Mouse (Mus musculus): Measurements from ENCODE around the gene Pik3r3. TPM values are rescaled to one million over a fixed set of nuclear protein-coding genes. Genes with fewer than 3 reads are reported as not detected.
A peak's percentile ranks its signal among the peaks of the same experiment; 100 is the strongest.

Gene Pik3r3
- total and polyA plus RNA-seq, 3 experiments: 8.7 to 25.4 (median 21.1) TPM

GRCm38 (mm10) chr4:116322127-116322526 is 100.7 kb downstream of the Pik3r3 start:
- no peak overlapping the region for H3K4me3 ChIP-seq (ENCODE audit: low read depth, low read length)
- no peaks in the 10 kb centered on the region for H3K27me3 ChIP-seq (ENCODE audit: insufficient read depth, low read length)
- no peaks in the 10 kb centered on the region for H3K4me1 ChIP-seq (ENCODE audit: insufficient read depth, low read depth, low read length)
- no peak for ATAC-seq (ENCODE audit: extremely low read depth, insufficient number of reproducible peaks, low FRiP score, poor library complexity, severe bottlenecking)
- H3K36me3 ChIP-seq (replicated peaks): peaks cover 61% of the 10 kb centered on the region
- TF ChIP-seq CTCF (IDR thresholded peaks at IDR 0.05; ENCODE audit: low read depth, low read length) (no peak), TAL1 (conservative IDR thresholded peaks at IDR 0.05; ENCODE audit: low read depth, low read length) (no peak), GATA1 (IDR thresholded peaks at IDR 0.05; ENCODE audit: borderline replicate concordance, low read length) (no peak), POLR2AphosphoS5 (IDR thresholded peaks at IDR 0.05; ENCODE audit: insufficient replicate concordance, low read depth, low read length) (no peak), GATA2 (IDR thresholded peaks at IDR 0.05; ENCODE audit: borderline replicate concordance, low read depth, low read length) (no peak)
- H3K9me3 ChIP-seq (replicated peaks): no peaks in the 10 kb centered on the region
- no peak for DNase-seq (ENCODE audit: low spot score)

GRCm38 (mm10) chr4:116329256-116329655 is 107.8 kb downstream of the Pik3r3 start:
- H3K36me3 ChIP-seq (replicated peaks): peaks cover 44% of the 10 kb centered on the region

GRCm38 (mm10) chr4:116336294-116336693 is 114.9 kb downstream of the Pik3r3 start:
- Histone ChIP-seq H3K4me1 (ENCODE audit: insufficient read depth, low read depth, low read length) (no peaks in the 10 kb centered on the region), H3K36me3 (replicated peaks) (peaks cover 8% of the 10 kb centered on the region), H3K4me3 (ENCODE audit: low read depth, low read length) (no peak overlapping the region), H3K27me3 (ENCODE audit: insufficient read depth, low read length) (no peaks in the 10 kb centered on the region), H3K9me3 (replicated peaks) (no peaks in the 10 kb centered on the region)
- no peak for ATAC-seq (ENCODE audit: extremely low read depth, insufficient number of reproducible peaks, low FRiP score, poor library complexity, severe bottlenecking)
- TF ChIP-seq GATA2 (IDR thresholded peaks at IDR 0.05; ENCODE audit: borderline replicate concordance, low read depth, low read length): no peak
- TF ChIP-seq GATA1 (IDR thresholded peaks at IDR 0.05; ENCODE audit: borderline replicate concordance, low read length): no peak
- TF ChIP-seq TAL1 (conservative IDR thresholded peaks at IDR 0.05; ENCODE audit: low read depth, low read length): no peak
- TF ChIP-seq CTCF (IDR thresholded peaks at IDR 0.05; ENCODE audit: low read depth, low read length): no peak
- TF ChIP-seq POLR2AphosphoS5 (IDR thresholded peaks at IDR 0.05; ENCODE audit: insufficient replicate concordance, low read depth, low read length): no peak
- DNase-seq (ENCODE audit: low spot score): no peak

More at GRCm38 (mm10) chr4:116329256-116329655, 107.8 kb downstream of the Pik3r3 start:
- TF ChIP-seq TAL1 (conservative IDR thresholded peaks at IDR 0.05; ENCODE audit: low read depth, low read length): no peak
- no peak for TF ChIP-seq CTCF (IDR thresholded peaks at IDR 0.05; ENCODE audit: low read depth, low read length)
- TF ChIP-seq POLR2AphosphoS5 (IDR thresholded peaks at IDR 0.05; ENCODE audit: insufficient replicate concordance, low read depth, low read length): no peak
- no peak for TF ChIP-seq GATA2 (IDR thresholded peaks at IDR 0.05; ENCODE audit: borderline replicate concordance, low read depth, low read length)
- no peak for TF ChIP-seq GATA1 (IDR thresholded peaks at IDR 0.05; ENCODE audit: borderline replicate concordance, low read length)
- Histone ChIP-seq H3K4me1 (ENCODE audit: insufficient read depth, low read depth, low read length) (no peaks in the 10 kb centered on the region; the same call in 1 of the 2 replicates), H3K4me3 (ENCODE audit: low read depth, low read length) (no peak overlapping the region), H3K27me3 (ENCODE audit: insufficient read depth, low read length) (no peaks in the 10 kb centered on the region), H3K9me3 (replicated peaks) (no peaks in the 10 kb centered on the region)
- DNase-seq (ENCODE audit: low spot score): no peak
- no peak for ATAC-seq (ENCODE audit: extremely low read depth, insufficient number of reproducible peaks, low FRiP score, poor library complexity, severe bottlenecking)

GRCm38 (mm10) chr4:116342119-116342518 is 120.7 kb downstream of the Pik3r3 start:
- DNase-seq (ENCODE audit: low spot score): peak; percentile 9
- no peaks in the 10 kb centered on the region for H3K36me3 ChIP-seq (replicated peaks)
- no peaks in the 10 kb centered on the region for H3K4me1 ChIP-seq (ENCODE audit: insufficient read depth, low read depth, low read length)
- no peaks in the 10 kb centered on the region for H3K9me3 ChIP-seq (replicated peaks)
- TF ChIP-seq TAL1 (conservative IDR thresholded peaks at IDR 0.05; ENCODE audit: low read depth, low read length): no peak
- no peak for TF ChIP-seq GATA1 (IDR thresholded peaks at IDR 0.05; ENCODE audit: borderline replicate concordance, low read length)
- 0 out of 2 replicates have a peak, but pooled peaks have one; percentile 28 for TF ChIP-seq CTCF (IDR thresholded peaks at IDR 0.05; ENCODE audit: low read depth, low read length)
- TF ChIP-seq GATA2 (IDR thresholded peaks at IDR 0.05; ENCODE audit: borderline replicate concordance, low read depth, low read length): no peak
- no peak for TF ChIP-seq POLR2AphosphoS5 (IDR thresholded peaks at IDR 0.05; ENCODE audit: insufficient replicate concordance, low read depth, low read length)
- ATAC-seq (ENCODE audit: extremely low read depth, insufficient number of reproducible peaks, low FRiP score, poor library complexity, severe bottlenecking): no peak
- no peak overlapping the region for H3K4me3 ChIP-seq (ENCODE audit: low read depth, low read length)
- no peaks in the 10 kb centered on the region for H3K27me3 ChIP-seq (ENCODE audit: insufficient read depth, low read length)

GRCm38 (mm10) chr4:116352496-116352895 is 131.1 kb downstream of the Pik3r3 start:
- DNase-seq (ENCODE audit: low spot score): no peak
- ATAC-seq (ENCODE audit: extremely low read depth, insufficient number of reproducible peaks, low FRiP score, poor library complexity, severe bottlenecking): no peak
- TF ChIP-seq CTCF (IDR thresholded peaks at IDR 0.05; ENCODE audit: low read depth, low read length) (no peak), POLR2AphosphoS5 (IDR thresholded peaks at IDR 0.05; ENCODE audit: insufficient replicate concordance, low read depth, low read length) (no peak), TAL1 (conservative IDR thresholded peaks at IDR 0.05; ENCODE audit: low read depth, low read length) (no peak), GATA2 (IDR thresholded peaks at IDR 0.05; ENCODE audit: borderline replicate concordance, low read depth, low read length) (no peak), GATA1 (IDR thresholded peaks at IDR 0.05; ENCODE audit: borderline replicate concordance, low read length) (no peak)

More at GRCm38 (mm10) chr4:116352496-116352895, 131.1 kb downstream of the Pik3r3 start:
- no peaks in the 10 kb centered on the region; the same call in 1 of the 2 replicates for H3K4me1 ChIP-seq (ENCODE audit: insufficient read depth, low read depth, low read length)
- peaks cover 16% of the 10 kb centered on the region for H3K36me3 ChIP-seq (replicated peaks)
- no peaks in the 10 kb centered on the region for H3K9me3 ChIP-seq (replicated peaks)
- no peak overlapping the region for H3K4me3 ChIP-seq (ENCODE audit: low read depth, low read length)
- no peaks in the 10 kb centered on the region for H3K27me3 ChIP-seq (ENCODE audit: insufficient read depth, low read length)

Other genes starting within 250 kb of the Pik3r3 start
- gene Faah, start 203.7 kb upstream of the Pik3r3 start, total RNA-seq (2014; fragmentation: Nextera tagmentation): 0.73 and 1.7 TPM in 2 replicates
- gene Faah, start 203.7 kb upstream of the Pik3r3 start, total RNA-seq (2017): 1.0 and 1.4 TPM in 2 replicates
- 0.46 and 0.78 TPM in 2 replicates for gene Faah, start 203.7 kb upstream of the Pik3r3 start, polyA plus RNA-seq (2012)
- 11.7 and 25.6 TPM in 2 replicates for gene Nsun4, start 167.7 kb upstream of the Pik3r3 start, total RNA-seq (2014; fragmentation: Nextera tagmentation)
- gene Nsun4, start 167.7 kb upstream of the Pik3r3 start, total RNA-seq (2017): 13.6 and 14.6 TPM in 2 replicates
- gene Nsun4, start 167.7 kb upstream of the Pik3r3 start, polyA plus RNA-seq (2012): 0.31 and 0.32 TPM in 2 replicates
- gene Uqcrh, start 146.5 kb upstream of the Pik3r3 start, total RNA-seq (2014; fragmentation: Nextera tagmentation): 103 and 132 TPM in 2 replicates
- gene Uqcrh, start 146.5 kb upstream of the Pik3r3 start, total RNA-seq (2017): 455 and 620 TPM in 2 replicates
- 31.1 and 31.2 TPM in 2 replicates for gene Uqcrh, start 146.5 kb upstream of the Pik3r3 start, polyA plus RNA-seq (2012)
- gene Lrrc41, start 146.3 kb upstream of the Pik3r3 start, total RNA-seq (2014; fragmentation: Nextera tagmentation): 89.0 and 109 TPM in 2 replicates
- 44.9 and 49.4 TPM in 2 replicates for gene Lrrc41, start 146.3 kb upstream of the Pik3r3 start, total RNA-seq (2017)
- 36.3 and 55.8 TPM in 2 replicates for gene Lrrc41, start 146.3 kb upstream of the Pik3r3 start, polyA plus RNA-seq (2012)
- gene Rad54l, start 97.9 kb upstream of the Pik3r3 start, total RNA-seq (2014; fragmentation: Nextera tagmentation): 46.1 and 56.1 TPM in 2 replicates
- gene Rad54l, start 97.9 kb upstream of the Pik3r3 start, total RNA-seq (2017): 43.2 and 47.0 TPM in 2 replicates
- gene Rad54l, start 97.9 kb upstream of the Pik3r3 start, polyA plus RNA-seq (2012): 2.4 and 3.4 TPM in 2 replicates
- 35.2 and 40.5 TPM in 2 replicates for gene Pomgnt1, start 97.8 kb upstream of the Pik3r3 start, total RNA-seq (2014; fragmentation: Nextera tagmentation)
- gene Pomgnt1, start 97.8 kb upstream of the Pik3r3 start, total RNA-seq (2017): 37.2 and 47.0 TPM in 2 replicates
- 5.5 and 6.2 TPM in 2 replicates for gene Pomgnt1, start 97.8 kb upstream of the Pik3r3 start, polyA plus RNA-seq (2012)
- 0.10 and 0.15 TPM in 2 replicates for gene Lurap1, start 70.3 kb upstream of the Pik3r3 start, total RNA-seq (2014; fragmentation: Nextera tagmentation)
- gene Lurap1, start 70.3 kb upstream of the Pik3r3 start, total RNA-seq (2017): 0.33 and 0.41 TPM in 2 replicates
- 0.01 TPM in 1 of 2 replicates, not detected in the other for gene Lurap1, start 70.3 kb upstream of the Pik3r3 start, polyA plus RNA-seq (2012)
- gene Tspan1, start 54.0 kb upstream of the Pik3r3 start, total RNA-seq (2014; fragmentation: Nextera tagmentation): not detected in 2 replicates
- 0.05 and 0.06 TPM in 2 replicates for gene Tspan1, start 54.0 kb upstream of the Pik3r3 start, total RNA-seq (2017)
- gene Tspan1, start 54.0 kb upstream of the Pik3r3 start, polyA plus RNA-seq (2012): not detected in 2 replicates
- not detected in 2 replicates for gene 1700042G07Rik, start 48.2 kb upstream of the Pik3r3 start, total RNA-seq (2014; fragmentation: Nextera tagmentation)
- gene 1700042G07Rik, start 48.2 kb upstream of the Pik3r3 start, total RNA-seq (2017): not detected in 2 replicates
- not detected in 2 replicates for gene 1700042G07Rik, start 48.2 kb upstream of the Pik3r3 start, polyA plus RNA-seq (2012)
- 0.97 TPM in 1 of 2 replicates, not detected in the other for gene Gm49337, start 48.2 kb upstream of the Pik3r3 start, total RNA-seq (2014; fragmentation: Nextera tagmentation)
- gene Gm49337, start 48.2 kb upstream of the Pik3r3 start, total RNA-seq (2017): not detected in 2 replicates
- gene Gm49337, start 48.2 kb upstream of the Pik3r3 start, polyA plus RNA-seq (2012): not detected in 2 replicates
- gene Mast2, start 242.6 kb downstream of the Pik3r3 start, total RNA-seq (2014; fragmentation: Nextera tagmentation): 52.8 and 64.7 TPM in 2 replicates
- 10.4 and 10.7 TPM in 2 replicates for gene Mast2, start 242.6 kb downstream of the Pik3r3 start, total RNA-seq (2017)
- gene Mast2, start 242.6 kb downstream of the Pik3r3 start, polyA plus RNA-seq (2012): 54.9 and 63.0 TPM in 2 replicates